Mouse (Mus musculus) midbrain, embryonic 13.5 days (tissue): Measurements from ENCODE around the gene Tifab. TPM values are rescaled to one million over a fixed set of nuclear protein-coding genes. Genes with fewer than 3 reads are reported as not detected.
A peak's percentile ranks its signal among the peaks of the same experiment; 100 is the strongest.

Experiments
- ATAC-seq: fragments of 200-750 bp; cut with Nextera tagmentation; 2 replicates; pipeline ENCODE4 v1.8.0; 2017; ENCODE audit warnings: mild to moderate bottlenecking, moderate TSS enrichment, moderate library complexity
- H3K27ac ChIP-seq: fragments of 300-500 bp; sonication (generic); 2 replicates; pipeline ENCODE4 v1.5.1; 2015; ENCODE audit warnings: inconsistent platforms, mild to moderate bottlenecking, moderate library complexity
- H3K27me3 ChIP-seq: fragments of 300-500 bp; sonication (generic); 2 replicates; pipeline ENCODE4 v1.6.1; 2015; ENCODE audit warnings: mild to moderate bottlenecking, inconsistent platforms
- H3K36me3 ChIP-seq: fragments of 300-500 bp; sonication (generic); 2 replicates; pipeline ENCODE4 v1.6.1; 2015; ENCODE audit warnings: mild to moderate bottlenecking, inconsistent platforms
- H3K4me1 ChIP-seq: fragments of 300-500 bp; sonication (generic); replicated peaks from 2 replicates; pipeline ENCODE4 v1.6.1; 2015; ENCODE audit warnings: inconsistent platforms
- H3K4me2 ChIP-seq: fragments of 300-500 bp; sonication (generic); replicated peaks from 2 replicates; pipeline ENCODE4 v1.6.1; 2015; ENCODE audit warnings: moderate library complexity, mild to moderate bottlenecking, inconsistent platforms
- H3K4me3 ChIP-seq: fragments of 300-500 bp; sonication (generic); replicated peaks from 2 replicates; pipeline ENCODE4 v1.5.1; 2015; ENCODE audit warnings: mild to moderate bottlenecking, inconsistent platforms
- H3K9ac ChIP-seq: fragments of 300-500 bp; sonication (generic); replicated peaks from 2 replicates; pipeline ENCODE4 v1.6.1; 2015; ENCODE audit warnings: mild to moderate bottlenecking, inconsistent platforms
- H3K9me3 ChIP-seq: fragments of 300-500 bp; sonication (generic); 2 replicates; pipeline ENCODE4 v1.6.1; 2016; ENCODE audit warnings: mild to moderate bottlenecking, inconsistent platforms
- WGBS: fragments of 180-500 bp; shearing (Covaris S2); methylation state at CpG from one replicate; pipeline ENCODE4 v1.1.7; 2015; 5-methylcytosine and 5-hydroxymethylcytosine counted together
- polyA plus RNA-seq: library from polyadenylated mRNA; unstranded; fragments of >200 nt; fragmentation: Nextera tagmentation; extraction: Ambion mirVana; gene quantifications from 2 replicates; pipeline ENCODE4 v1.2.1, GENCODE M21; 2015

Gene Tifab
- polyA plus RNA-seq, 1 experiment from 2014 or later = 0.61 TPM

GRCm38 (mm10) chr13:56134631-56135181, 44.0 kb downstream of the Tifab start:
- H3K9me3 ChIP-seq = 0 out of 2 replicates have a peak, but pooled peaks cover 5% of the 10 kb centered on the region
- 0 out of 2 replicates have a peak, but pooled peaks cover 3% of the 10 kb centered on the region for H3K27me3 ChIP-seq
- peak; percentile 64 for ATAC-seq
- peak overlapping the region; percentile 89 for H3K27ac ChIP-seq
- H3K9ac ChIP-seq = peak overlapping the region; percentile 98
- 0% methylated on average over 48 of the region's 50 CpGs for WGBS
- peak overlapping the region; percentile 94 for H3K4me2 ChIP-seq
- peaks cover 21% of the 10 kb centered on the region for H3K36me3 ChIP-seq
- H3K4me1 ChIP-seq = peaks cover 31% of the 10 kb centered on the region
- H3K4me3 ChIP-seq = peak overlapping the region; percentile 100

DNA sequence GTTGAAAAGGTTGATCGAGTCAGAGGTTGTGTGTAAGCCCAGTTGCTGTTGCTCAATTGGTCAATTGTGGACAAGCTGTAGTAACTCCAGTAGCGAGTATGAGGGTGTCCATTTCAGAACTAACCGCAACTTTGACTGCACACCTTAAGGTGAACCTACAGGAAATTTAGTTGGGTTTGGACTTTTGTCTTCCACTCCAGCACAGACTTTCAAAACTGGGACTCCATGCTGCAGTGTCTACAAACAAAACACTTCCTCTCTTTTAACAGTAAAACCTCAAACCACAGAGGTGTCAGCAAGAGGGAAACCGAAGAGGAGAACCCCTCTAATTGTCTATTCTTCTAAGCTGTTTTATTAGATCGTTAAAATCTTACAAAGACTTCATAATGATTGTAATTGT, 44.7 kb downstream of the Tifab start:
- 0 out of 2 replicates have a peak, but pooled peaks cover 5% of the 10 kb centered on the region for H3K9me3 ChIP-seq
- H3K27ac ChIP-seq = no peak overlapping the region
- no peak for ATAC-seq
- H3K36me3 ChIP-seq = peaks cover 24% of the 10 kb centered on the region
- WGBS = 54% methylated on average over 5 of the region's 5 CpGs
- 0 out of 2 replicates have a peak, but pooled peaks cover 3% of the 10 kb centered on the region for H3K27me3 ChIP-seq
- peaks cover 31% of the 10 kb centered on the region for H3K4me1 ChIP-seq
- H3K9ac ChIP-seq = peak overlapping the region; percentile 98
- peak overlapping the region; percentile 100 for H3K4me3 ChIP-seq
- peak overlapping the region; percentile 94 for H3K4me2 ChIP-seq

DNA sequence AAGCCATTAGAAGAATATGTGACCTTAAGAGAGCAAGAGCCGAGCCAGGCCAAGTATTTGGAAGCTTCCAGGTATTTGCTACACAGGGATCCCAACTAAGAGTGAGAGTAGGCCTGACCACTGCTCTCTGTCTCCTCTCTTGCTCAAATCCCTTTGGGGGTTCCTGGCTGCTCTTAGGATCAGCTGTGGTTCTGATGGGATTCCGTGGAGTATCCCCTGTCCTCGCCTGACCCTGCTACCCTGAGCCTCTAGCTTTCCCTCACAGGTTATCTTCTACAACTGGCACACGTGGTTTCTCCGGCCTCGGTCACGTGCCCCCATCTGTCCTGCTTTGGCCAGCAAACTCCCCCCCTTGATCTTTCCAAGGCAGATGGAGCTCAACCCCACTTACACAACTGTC, 45.7 kb downstream of the Tifab start:
- H3K4me3 ChIP-seq = no peak overlapping the region

GRCm38 (mm10) chr13:56132326-56132936, 46.3 kb downstream of the Tifab start:
- 88% methylated on average over 11 of the region's 11 CpGs for WGBS
- Histone ChIP-seq H3K4me1 (peaks cover 31% of the 10 kb centered on the region), H3K36me3 (peaks cover 37% of the 10 kb centered on the region), H3K9me3 (0 out of 2 replicates have a peak, but pooled peaks cover under 1% of the 10 kb centered on the region), H3K27me3 (no peaks in the 10 kb centered on the region), H3K27ac (no peak overlapping the region), H3K4me3 (no peak overlapping the region), H3K9ac (no peak overlapping the region), H3K4me2 (no peak overlapping the region)
- ATAC-seq = no peak

More for the DNA sequence above, 45.7 kb downstream of the Tifab start:
- no peak for ATAC-seq
- Histone ChIP-seq H3K4me2 (peak overlapping the region; percentile 94; the same call in 1 of the 2 replicates), H3K27me3 (no peaks in the 10 kb centered on the region), H3K27ac (no peak overlapping the region), H3K36me3 (peaks cover 32% of the 10 kb centered on the region), H3K4me1 (peaks cover 31% of the 10 kb centered on the region), H3K9ac (0 out of 2 replicates have a peak overlapping the region, but pooled peaks have one; percentile 25), H3K9me3 (0 out of 2 replicates have a peak, but pooled peaks cover 5% of the 10 kb centered on the region)
- 92% methylated on average over 7 of the region's 7 CpGs for WGBS

DNA sequence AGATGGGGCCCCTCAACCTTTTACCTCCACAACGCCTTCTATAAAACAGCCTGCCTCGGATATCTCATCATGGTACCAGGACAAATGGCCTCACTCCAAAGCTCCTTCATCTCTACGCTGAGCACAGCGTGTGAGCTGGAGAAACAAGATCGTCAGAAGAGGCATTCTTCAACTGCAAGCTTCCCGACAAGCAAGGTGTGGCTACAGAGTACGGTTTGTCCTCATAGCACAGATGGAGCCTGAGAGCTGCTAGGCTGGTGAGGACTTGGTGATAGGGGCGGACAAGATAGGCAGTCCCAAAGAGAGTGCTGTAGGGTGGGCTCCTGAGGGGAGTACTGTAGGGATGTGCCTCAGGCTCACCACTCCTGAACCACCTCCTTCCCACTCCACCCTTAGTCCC, 48.1 kb downstream of the Tifab start:
- Histone ChIP-seq H3K9ac (no peak overlapping the region), H3K4me1 (peaks cover 24% of the 10 kb centered on the region), H3K27me3 (no peaks in the 10 kb centered on the region), H3K36me3 (peaks cover 56% of the 10 kb centered on the region), H3K9me3 (no peaks in the 10 kb centered on the region), H3K27ac (no peak overlapping the region), H3K4me3 (no peak overlapping the region), H3K4me2 (no peak overlapping the region)
- ATAC-seq = no peak
- WGBS = 94% methylated on average over 8 of the region's 8 CpGs

DNA sequence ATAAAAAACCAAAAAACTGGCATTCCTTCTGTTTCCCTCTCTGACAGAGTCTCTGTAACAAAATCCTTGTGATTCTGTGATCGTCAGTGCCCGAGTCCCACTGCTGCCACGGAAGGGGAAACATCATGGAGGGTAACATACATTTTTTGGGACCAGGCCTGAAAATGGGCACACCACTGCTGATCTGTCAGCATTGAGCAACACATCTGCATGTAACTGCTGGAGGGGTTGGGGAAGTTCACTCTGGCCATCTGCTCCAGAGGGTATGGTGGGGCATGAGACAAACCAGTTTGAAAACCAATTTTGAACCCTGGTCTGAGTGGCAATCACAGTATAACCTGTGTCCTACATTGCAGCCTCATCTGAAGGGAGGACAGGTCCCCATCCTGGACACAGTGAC, 49.1 kb downstream of the Tifab start:
- no peak for ATAC-seq

GRCm38 (mm10) chr13:56129014-56129413, 49.7 kb downstream of the Tifab start:
- H3K4me2 ChIP-seq = no peak overlapping the region
- H3K9ac ChIP-seq = no peak overlapping the region
- peaks cover 71% of the 10 kb centered on the region for H3K36me3 ChIP-seq
- no peaks in the 10 kb centered on the region for H3K9me3 ChIP-seq
- H3K4me3 ChIP-seq = no peak overlapping the region
- 97% methylated on average over 4 of the region's 4 CpGs for WGBS
- no peak for ATAC-seq
- H3K4me1 ChIP-seq = peaks cover 19% of the 10 kb centered on the region
- H3K27me3 ChIP-seq = no peaks in the 10 kb centered on the region
- H3K27ac ChIP-seq = no peak overlapping the region

More for the DNA sequence above, 49.1 kb downstream of the Tifab start:
- no peaks in the 10 kb centered on the region for H3K27me3 ChIP-seq
- H3K9ac ChIP-seq = no peak overlapping the region
- H3K4me1 ChIP-seq = peaks cover 24% of the 10 kb centered on the region
- H3K27ac ChIP-seq = no peak overlapping the region
- peaks cover 65% of the 10 kb centered on the region for H3K36me3 ChIP-seq
- no peaks in the 10 kb centered on the region for H3K9me3 ChIP-seq
- H3K4me2 ChIP-seq = no peak overlapping the region
- H3K4me3 ChIP-seq = no peak overlapping the region
- WGBS = 97% methylated on average over 3 of the region's 3 CpGs

- Histone ChIP-seq H3K4me3 (no peak overlapping the region), H3K4me2 (no peak overlapping the region), H3K27me3 (no peaks in the 10 kb centered on the region), H3K9ac (no peak overlapping the region), H3K9me3 (no peaks in the 10 kb centered on the region), H3K27ac (no peak overlapping the region), H3K36me3 (peaks cover 87% of the 10 kb centered on the region), H3K4me1 (no peaks in the 10 kb centered on the region)
- WGBS = 95% methylated on average over 10 of the region's 10 CpGs
- ATAC-seq = no peak
Observed at GRCm38 (mm10) chr13:56125632-56126031, 53.1 kb downstream of the Tifab start.

Other genes with a start within 250 kb of the Tifab start
- gene H2afy, start 42.5 kb downstream of the Tifab start, polyA plus RNA-seq = 414 and 443 TPM in 2 replicates
- 12.0 and 15.8 TPM in 2 replicates for gene Neurog1, start 73.3 kb upstream of the Tifab start, polyA plus RNA-seq
- gene Cxcl14, start 117.7 kb upstream of the Tifab start, polyA plus RNA-seq = 7.4 and 8.0 TPM in 2 replicates
- not detected in 2 replicates for gene Gm3045, start 247.7 kb upstream of the Tifab start, polyA plus RNA-seq